Mouse (Mus musculus) embryonic stem cell, embryonic (primary cell): ENCODE measurements around the gene C4b.
"Not testable (repeated sequence)": the region's sequence is repeated elsewhere in the genome, so short reads cannot be mapped to it uniquely, and the experiment has no call there.

Experiments used
- CTCF ChIA-PET, 4 experiments: fragments of 300-600 bp in 2 of 4; fragments of 350-600 bp in 2 of 4; sonication (Branson Sonifier 250); formaldehyde crosslinking; loops; one replicate each; lab custom pipeline; 2022; ENCODE audit warnings: inconsistent platforms in 2 of 4; lab: Charles Lee
- POLR2A ChIA-PET, 4 experiments: fragments of 300-600 bp in 2 of 4; fragments of 350-600 bp in 2 of 4; sonication (Branson Sonifier 250); formaldehyde crosslinking; loops; one replicate each; lab custom pipeline; 2022; ENCODE audit warnings: antibody characterized with exemption in 4 of 4, inconsistent platforms in 1 of 4; lab: Charles Lee

Gene C4b

GRCm38 (mm10) chr17:34714908-34715445 is 28.7 kb downstream of the C4b start:
- CTCF ChIA-PET = interaction anchor here in 2 of 4 experiments (0.5 to 0.9 kb wide), 2 partner anchors 8 to 936 kb away, joined by 3 to 4 read pairs; no protein-coding TSS in a partner anchor
- POLR2A ChIA-PET = not testable (repeated sequence)

GRCm38 (mm10) chr17:34714181-34714907 is 29.3 kb downstream of the C4b start:
- ChIA-PET CTCF (interaction anchor here in 1 of 4 experiments (0.9 kb wide), 1 partner anchor 9 kb away, joined by 4 read pairs; no protein-coding TSS in a partner anchor), POLR2A (interaction anchor here in 1 of 4 experiments (0.6 kb wide), 1 partner anchor 217 kb away, joined by 9 read pairs; no protein-coding TSS in a partner anchor)

- ChIA-PET CTCF (interaction anchor here in 2 of 4 experiments (0.6 to 0.9 kb wide), 3 partner anchors 82 to 141 kb away, joined by 3 to 14 read pairs (median 4); no protein-coding TSS in a partner anchor), POLR2A (interaction anchor here in 1 of 4 experiments (0.6 kb wide), 1 partner anchor 83 kb away, joined by 3 read pairs; no protein-coding TSS in a partner anchor)
These were observed 30.7 kb downstream of the C4b start for GRCm38 (mm10) chr17:34712951-34713350.

GRCm38 (mm10) chr17:34706476-34706875 is 37.2 kb downstream of the C4b start:
- POLR2A ChIA-PET, CTCF ChIA-PET: not testable (repeated sequence)

- POLR2A ChIA-PET = interaction anchor here in 1 of 4 experiments (0.7 kb wide), 1 partner anchor 20 kb away, joined by 3 read pairs; no protein-coding TSS in a partner anchor
- CTCF ChIA-PET = no interaction called here
These were observed 43.0 kb downstream of the C4b start for GRCm38 (mm10) chr17:34700671-34701071.

GRCm38 (mm10) chr17:34699575-34700408 is 43.9 kb downstream of the C4b start:
- ChIA-PET CTCF (no interaction called here), POLR2A (no interaction called here)

GRCm38 (mm10) chr17:34692906-34693305 is 50.8 kb downstream of the C4b start:
- CTCF ChIA-PET = no interaction called here
- POLR2A ChIA-PET = no interaction called here

GRCm38 (mm10) chr17:34690458-34690857 is 53.2 kb downstream of the C4b start:
- POLR2A ChIA-PET = no interaction called here
- CTCF ChIA-PET = no interaction called here

- ChIA-PET CTCF (interaction anchor here in 1 of 4 experiments (0.7 kb wide), 1 partner anchor 106 kb away, joined by 4 read pairs; no protein-coding TSS in a partner anchor), POLR2A (interaction anchor here in 1 of 4 experiments (0.5 kb wide), 1 partner anchor 90 kb away, joined by 3 read pairs; no protein-coding TSS in a partner anchor)
These were observed 54.8 kb downstream of the C4b start for GRCm38 (mm10) chr17:34688889-34689288.

- ChIA-PET POLR2A (interaction anchor here (0.6 to 1.5 kb wide), 8 partner anchors 10 to 287 kb away, joined by 3 to 4 read pairs (median 3); partner anchors contain the start of genes Notch4 (in 1 of the 4) and Prrt1 (in 1 of the 4)), CTCF (interaction anchor here in 2 of 4 experiments (0.6 to 1.0 kb wide), 2 partner anchors 17 to 113 kb away, joined by 3 to 8 read pairs; no protein-coding TSS in a partner anchor)
These were observed 58.3 kb downstream of the C4b start for GRCm38 (mm10) chr17:34685120-34686110.

GRCm38 (mm10) chr17:34684253-34684893 is 59.3 kb downstream of the C4b start:
- CTCF ChIA-PET = interaction anchor here in 1 of 4 experiments (0.6 to 1.0 kb wide), 2 partner anchors 112 to 209 kb away, joined by 3 read pairs; no protein-coding TSS in a partner anchor
- POLR2A ChIA-PET = interaction anchor here in 3 of 4 experiments (0.7 to 1.3 kb wide), 5 partner anchors 12 to 55 kb away, joined by 3 to 4 read pairs (median 4); partner anchors contain the start of genes Prrt1 (in 1 of the 3) and Tnxb (in 1 of the 3)

GRCm38 (mm10) chr17:34683686-34684220 is 59.9 kb downstream of the C4b start:
- POLR2A ChIA-PET = interaction anchor here in 2 of 4 experiments (1.1 to 1.3 kb wide), 3 partner anchors 11 to 55 kb away, joined by 3 to 4 read pairs (median 3); partner anchors contain the start of genes Prrt1 (in 1 of the 2) and Tnxb (in 1 of the 2)

GRCm38 (mm10) chr17:34683179-34683578 is 60.5 kb downstream of the C4b start:
- POLR2A ChIA-PET = interaction anchor here in 1 of 4 experiments (1.2 kb wide), 1 partner anchor 13 kb away, joined by 4 read pairs; the partner anchor contains the start of gene Tnxb
- CTCF ChIA-PET = no interaction called here

More at GRCm38 (mm10) chr17:34683686-34684220, 59.9 kb downstream of the C4b start:
- CTCF ChIA-PET = no interaction called here

GRCm38 (mm10) chr17:34681881-34682536 is 61.7 kb downstream of the C4b start:
- POLR2A ChIA-PET = interaction anchor here in 1 of 4 experiments (0.7 kb wide), 1 partner anchor 98 kb away, joined by 5 read pairs; no protein-coding TSS in a partner anchor
- CTCF ChIA-PET = interaction anchor here in 2 of 4 experiments (0.6 kb wide), 2 partner anchors 123 to 587 kb away, joined by 3 to 4 read pairs; no protein-coding TSS in a partner anchor

GRCm38 (mm10) chr17:34681132-34681571 is 62.5 kb downstream of the C4b start:
- POLR2A ChIA-PET = interaction anchor here in 3 of 4 experiments (0.6 to 1.2 kb wide), 4 partner anchors 9 to 49 kb away, joined by 3 to 4 read pairs (median 3); no protein-coding TSS in a partner anchor
- CTCF ChIA-PET = interaction anchor here in 2 of 4 experiments (1.1 to 1.3 kb wide), 2 partner anchors 28 to 42 kb away, joined by 4 to 6 read pairs; no protein-coding TSS in a partner anchor
